Mouse (Mus musculus): ENCODE data around the gene Camta1. TPM values are rescaled to one million over a fixed set of nuclear protein-coding genes. Genes with fewer than 3 reads are reported as not detected.

Gene Camta1
- total RNA-seq (2021), result 100 to 1,000 TPM; 247 to 265 TPM
- long read RNA-seq, experiment 1, transcript Camta1-212 (4 exons, 2,198 nt), result major isoform, 11 of 134 reads
- long read RNA-seq, experiment 1, partial matches to known transcripts, result 32 of 134 reads
- long read RNA-seq, experiment 1, other reads (novel, unspliced or antisense), result 91 of 134 reads
- long read RNA-seq, experiment 2, full-length matches to known transcripts, result 21 of 85 reads
- long read RNA-seq, experiment 2, partial matches to known transcripts, result 38 of 85 reads
- long read RNA-seq, experiment 2, other reads (novel, unspliced or antisense), result 26 of 85 reads

GRCm38 (mm10) chr4:151861806-151862739 lies at the start of gene Camta1:
Gene Camta1 (minus strand): TSS chr4:151861876.
- DNase-seq (ENCODE audit: low spot score in 2 of 2), result peak; percentile 99

- no peak for DNase-seq (ENCODE audit: low spot score in 2 of 2)
These were observed 47.1 kb upstream of the Camta1 start for GRCm38 (mm10) chr4:151908809-151909208.

GRCm38 (mm10) chr4:151907577-151908343 lies 46.1 kb upstream of the Camta1 start:
- DNase-seq (ENCODE audit: low spot score in 2 of 2), result no peak

- no peak for DNase-seq (ENCODE audit: low spot score in 2 of 2)
These were observed 43.9 kb upstream of the Camta1 start for GRCm38 (mm10) chr4:151905621-151906020.

- DNase-seq (ENCODE audit: low spot score in 2 of 2), result no peak
These were observed 42.4 kb upstream of the Camta1 start for GRCm38 (mm10) chr4:151904098-151904497.

GRCm38 (mm10) chr4:151902689-151903241 lies 41.1 kb upstream of the Camta1 start:
- no peak for DNase-seq (ENCODE audit: low spot score in 2 of 2)

- DNase-seq (ENCODE audit: low spot score in 2 of 2), result no peak
These were observed 40.5 kb upstream of the Camta1 start for GRCm38 (mm10) chr4:151902046-151902688.

GRCm38 (mm10) chr4:151901422-151901821 lies 39.7 kb upstream of the Camta1 start:
- no peak for DNase-seq (ENCODE audit: low spot score in 2 of 2)

- DNase-seq (ENCODE audit: low spot score in 2 of 2), result no peak
These were observed 39.1 kb upstream of the Camta1 start for GRCm38 (mm10) chr4:151900735-151901134.

GRCm38 (mm10) chr4:151899707-151900384 lies 38.2 kb upstream of the Camta1 start:
- no peak for DNase-seq (ENCODE audit: low spot score in 2 of 2)

GRCm38 (mm10) chr4:151898600-151899245 lies 37.0 kb upstream of the Camta1 start:
- no peak for DNase-seq (ENCODE audit: low spot score in 2 of 2)

- DNase-seq (ENCODE audit: low spot score in 2 of 2), result no peak
These were observed 35.5 kb upstream of the Camta1 start for GRCm38 (mm10) chr4:151897069-151897617.

- no peak for DNase-seq (ENCODE audit: low spot score in 2 of 2)
These were observed 33.9 kb upstream of the Camta1 start for GRCm38 (mm10) chr4:151895624-151896023.

GRCm38 (mm10) chr4:151894926-151895325 lies 33.2 kb upstream of the Camta1 start:
- DNase-seq (ENCODE audit: low spot score in 2 of 2), result no peak

GRCm38 (mm10) chr4:151893241-151893640 lies 31.6 kb upstream of the Camta1 start:
- no peak for DNase-seq (ENCODE audit: low spot score in 2 of 2)

GRCm38 (mm10) chr4:151881590-151881989 lies 19.9 kb upstream of the Camta1 start:
- DNase-seq (ENCODE audit: low spot score in 2 of 2), result no peak

GRCm38 (mm10) chr4:151880044-151880690 lies 18.5 kb upstream of the Camta1 start:
- DNase-seq (ENCODE audit: low spot score in 2 of 2), result no peak

- DNase-seq (ENCODE audit: low spot score in 2 of 2), result no peak
These were observed 14.7 kb upstream of the Camta1 start for GRCm38 (mm10) chr4:151876400-151876799.

- no peak for DNase-seq (ENCODE audit: low spot score in 2 of 2)
These were observed 1.8 kb upstream of the Camta1 start for GRCm38 (mm10) chr4:151863511-151863910.

Measured in left cerebral cortex, adult 18-20 months (tissue).